Mouse (Mus musculus) CH12.LX (cell line): ENCODE results near the gene Zfp583. TPM values are rescaled to one million over a fixed set of nuclear protein-coding genes. Genes with fewer than 3 reads are reported as not detected.

Experiments
- DNase-seq: peaks from one replicate; pipeline ENCODE4 v3.0.0-alpha.2; 2013; ENCODE audit errors: extremely low read depth
- H3K27ac ChIP-seq: 2 replicates; pipeline ENCODE4 v1.5.1; 2012; ENCODE audit warnings: low read depth, mild to moderate bottlenecking, control low read depth, moderate library complexity; ENCODE audit not compliant: insufficient read depth
- H3K27me3 ChIP-seq: replicated peaks from 2 replicates; pipeline ENCODE3; 2012; ENCODE audit warnings: inconsistent platforms
- H3K36me3 ChIP-seq, 2 experiments: replicated peaks in 1 of 2; 2 replicates each; pipeline versions ENCODE3 to v1.6.1; 2012; ENCODE audit warnings: inconsistent platforms in 1 of 2, low read length in 1 of 2, mild to moderate bottlenecking in 1 of 2, mixed read lengths in 1 of 2, moderate library complexity in 1 of 2; ENCODE audit not compliant: control insufficient read depth in 1 of 2, insufficient read depth in 1 of 2
- H3K4me1 ChIP-seq, 2 experiments: 2 replicates each; pipeline ENCODE4 v1.6.1; 2012; ENCODE audit warnings: inconsistent platforms in 1 of 2, moderate library complexity in 1 of 2; ENCODE audit not compliant: insufficient read depth in 2 of 2, control insufficient read depth in 1 of 2
- H3K4me2 ChIP-seq: 2 replicates; pipeline ENCODE4 v1.6.1; 2012; ENCODE audit warnings: low read depth, mild to moderate bottlenecking, control low read depth; ENCODE audit not compliant: poor library complexity, insufficient read depth, severe bottlenecking
- H3K4me3 ChIP-seq, 3 experiments: fragments of 150-350 bp in 1 of 3; sonication (generic) in 1 of 3; replicated peaks in 1 of 3; 2 replicates each; pipeline versions ENCODE3 to v1.5.1; 2011 to 2012; ENCODE audit warnings: low read depth in 2 of 3, low read length in 2 of 3, mild to moderate bottlenecking in 2 of 3, moderate library complexity in 2 of 3, control low read depth in 1 of 3, improper control_type of control experiment in 1 of 3, inconsistent platforms in 1 of 3, mixed read lengths in 1 of 3; ENCODE audit not compliant: poor library complexity in 1 of 3
- H3K79me2 ChIP-seq: replicated peaks from 2 replicates; pipeline ENCODE4 v1.6.1; 2012; ENCODE audit warnings: mild to moderate bottlenecking, moderate library complexity; ENCODE audit not compliant: control insufficient read depth, poor library complexity, insufficient read depth, severe bottlenecking; ENCODE audit errors: extremely low read depth
- H3K9ac ChIP-seq: 2 replicates; pipeline ENCODE4 v1.6.1; 2012; ENCODE audit warnings: low read depth, mild to moderate bottlenecking, control low read depth, moderate library complexity; ENCODE audit not compliant: insufficient read depth
- H3K9me3 ChIP-seq: replicated peaks from 2 replicates; pipeline ENCODE3; 2012; ENCODE audit warnings: low read length, inconsistent platforms, mixed read lengths
- CTCF ChIP-seq, 2 experiments: IDR thresholded peaks in 1 of 2; conservative IDR thresholded peaks in 1 of 2; 2 replicates each; pipeline ENCODE4 v1.5.1; 2011 to 2012; ENCODE audit warnings: low read depth in 2 of 2, low read length in 2 of 2, improper control_type of control experiment in 1 of 2, inconsistent platforms in 1 of 2, mild to moderate bottlenecking in 1 of 2, moderate library complexity in 1 of 2
- EP300 ChIP-seq: IDR thresholded peaks from 2 replicates; pipeline ENCODE4 v1.6.1; 2011; ENCODE audit warnings: low read length, improper control_type of control experiment
- ETS1 ChIP-seq: conservative IDR thresholded peaks from 2 replicates; pipeline ENCODE4 v1.6.1; 2012; ENCODE audit warnings: low read depth, mild to moderate bottlenecking, inconsistent platforms, low read length, improper control_type of control experiment, moderate library complexity
- IRF4 ChIP-seq: IDR thresholded peaks from 2 replicates; pipeline ENCODE4 v1.6.1; 2014; ENCODE audit warnings: low read depth, mild to moderate bottlenecking, inconsistent platforms, low read length, improper control_type of control experiment
- JUN ChIP-seq: IDR thresholded peaks from 2 replicates; pipeline ENCODE4 v1.6.1; 2011; ENCODE audit warnings: low read depth, mild to moderate bottlenecking, low read length, improper control_type of control experiment, moderate library complexity; ENCODE audit not compliant: insufficient read depth
- KAT2A ChIP-seq: IDR thresholded peaks from 2 replicates; pipeline ENCODE4 v1.6.1; 2012; ENCODE audit warnings: low read length, improper control_type of control experiment, inconsistent platforms; ENCODE audit not compliant: insufficient replicate concordance
- MAFK ChIP-seq: IDR thresholded peaks from 2 replicates; pipeline ENCODE4 v1.6.1; 2011; ENCODE audit warnings: low read length, improper control_type of control experiment; ENCODE audit not compliant: insufficient replicate concordance
- NELFE ChIP-seq: IDR thresholded peaks from 2 replicates; pipeline ENCODE4 v1.6.1; 2011; ENCODE audit warnings: low read depth, low read length, improper control_type of control experiment
- POLR2A ChIP-seq: IDR thresholded peaks from 2 replicates; pipeline ENCODE4 v1.6.1; 2011; ENCODE audit warnings: low read depth, mild to moderate bottlenecking, improper control_type of control experiment, low read length
- RAD21 ChIP-seq: IDR thresholded peaks from 2 replicates; pipeline ENCODE4 v1.6.1; 2011; ENCODE audit warnings: low read depth, mild to moderate bottlenecking, low read length, improper control_type of control experiment, moderate library complexity
- SMC3 ChIP-seq: IDR thresholded peaks from 2 replicates; pipeline ENCODE4 v1.6.1; 2011; ENCODE audit warnings: low read depth, low read length, improper control_type of control experiment
- USF2 ChIP-seq: conservative IDR thresholded peaks from 2 replicates; pipeline ENCODE4 v1.6.1; 2011; ENCODE audit warnings: low read depth, low read length, improper control_type of control experiment
- ZC3H11A ChIP-seq: IDR thresholded peaks from 2 replicates; pipeline ENCODE4 v1.6.1; 2012; ENCODE audit warnings: low read depth, mild to moderate bottlenecking, inconsistent platforms, low read length, improper control_type of control experiment
- ZNF384 ChIP-seq: IDR thresholded peaks from 2 replicates; pipeline ENCODE4 v1.6.1; 2012; ENCODE audit warnings: low read depth, low read length, improper control_type of control experiment, inconsistent platforms
- dilution Hi-C: fragments of 300-500 bp; cut with MboI; formaldehyde crosslinking; loops from 2 replicates; pipeline ENCODE4 v1.14.3; 2020; ENCODE audit warnings: low sequenced_read_pairs; ENCODE audit not compliant: extremely low pct_unique_long_range_greater_than_20kb, extremely low pct_ligation_motif_present
- in situ Hi-C: fragments of 300-500 bp; cut with MboI; formaldehyde crosslinking; loops from 3 replicates; pipeline ENCODE4 v1.14.3; 2019; ENCODE audit warnings: low sequenced_read_pairs, low pct_ligation_motif_present, low pct_unique_long_range_greater_than_20kb, mixed read lengths
- polyA plus RNA-seq: library from polyadenylated mRNA; unstranded; fragments of >175 nt; gene quantifications from 2 replicates; pipeline ENCODE4 v1.2.1, GENCODE M21; 2012; ENCODE audit warnings: low read depth; ENCODE audit not compliant: insufficient read length
- total RNA-seq, 2 experiments: library from RNA; depleted of rRNA; stranded (reverse); fragments of 300-350 nt in 1 of 2; fragments of >200 nt in 1 of 2; gene quantifications; 2 replicates each; pipeline ENCODE4 v1.2.3; 2012 to 2014

Gene Zfp583
- total and polyA plus RNA-seq, 3 experiments: not detected

DNA sequence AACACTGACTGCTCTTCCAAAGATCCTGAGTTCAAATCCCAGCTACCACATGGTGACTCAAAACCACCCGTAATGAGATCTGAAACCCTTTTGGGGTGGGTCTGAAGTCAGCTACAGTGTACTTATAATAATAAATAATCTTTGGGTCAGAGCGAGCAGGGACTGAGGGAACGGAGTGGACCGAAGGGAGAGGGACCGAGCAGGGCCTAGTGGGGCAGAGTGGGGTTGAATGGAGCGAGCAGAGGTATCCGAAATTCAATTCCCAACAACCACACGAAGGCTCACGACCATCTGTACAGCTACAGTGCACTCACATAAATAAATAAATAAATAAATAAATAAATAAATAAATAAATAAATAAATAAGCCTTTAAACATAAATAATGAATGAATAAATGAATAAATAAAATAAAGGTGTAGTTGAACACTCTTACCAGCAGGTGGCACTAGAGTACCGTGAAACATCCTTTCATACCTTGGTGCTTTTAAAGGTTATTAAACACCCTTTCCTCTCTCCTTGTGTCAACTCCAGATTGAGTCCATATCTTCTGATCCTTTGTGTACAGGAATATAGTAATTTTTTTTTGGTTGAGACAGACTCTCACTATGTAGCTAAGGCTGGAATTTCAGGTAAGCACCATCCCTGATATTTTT is 28.0 kb upstream of the Zfp583 start:
- Histone ChIP-seq H3K4me1 (no peaks in the 10 kb centered on the region), H3K79me2 (no peaks in the 10 kb centered on the region), H3K36me3 (no peaks in the 10 kb centered on the region), H3K9me3 (peaks cover 10% of the 10 kb centered on the region), H3K4me3 (no peak overlapping the region), H3K27ac (no peak overlapping the region), H3K9ac (no peak overlapping the region), H3K27me3 (peaks cover 27% of the 10 kb centered on the region), H3K4me2 (no peak overlapping the region)
- DNase-seq: peak; percentile 45
- dilution Hi-C loops (no loop called here), in situ Hi-C loops (loop anchor here (25.0 kb wide), 2 partner anchors 303 to 553 kb away; no protein-coding TSS in a partner anchor)
- TF ChIP-seq SMC3 (peak; percentile 35), CTCF (conservative IDR thresholded peaks at IDR 0.05 in 1 of 2, IDR thresholded peaks at IDR 0.05 in 1 of 2; ENCODE audit: low read depth in 2 of 2, low read length in 2 of 2) (peak; percentile 30 to 71; a peak in 3 of 4 replicates), RAD21 (peak; percentile 83), POLR2A (no peak)

- dilution Hi-C loops: no loop called here
- TF ChIP-seq USF2: no peak
- TF ChIP-seq IRF4: no peak
- no peak for TF ChIP-seq RAD21
- no peak for TF ChIP-seq ETS1
- TF ChIP-seq NELFE: no peak
- no peak for TF ChIP-seq EP300
- no peak for TF ChIP-seq ZNF384
- no peak for TF ChIP-seq KAT2A
- no peak for TF ChIP-seq MAFK
- in situ Hi-C loops: loop anchor here (25.0 kb wide), 2 partner anchors 304 to 554 kb away; no protein-coding TSS in a partner anchor
- H3K4me2 ChIP-seq: no peak overlapping the region
- DNase-seq: no peak
- peaks cover 7% of the 10 kb centered on the region for H3K9me3 ChIP-seq
- no peaks in the 10 kb centered on the region for H3K79me2 ChIP-seq
- H3K4me3 ChIP-seq: no peak overlapping the region
- H3K36me3 ChIP-seq: no peaks in the 10 kb centered on the region
- no peak overlapping the region for H3K27ac ChIP-seq
- no peaks in the 10 kb centered on the region for H3K4me1 ChIP-seq
- H3K27me3 ChIP-seq: peaks cover 31% of the 10 kb centered on the region
- H3K9ac ChIP-seq: no peak overlapping the region
These were observed 27.0 kb upstream of the Zfp583 start for GRCm38 (mm10) chr7:6358121-6358520.

- in situ Hi-C loops: no loop called here
- H3K9ac ChIP-seq: no peak overlapping the region
These were observed 13.0 kb upstream of the Zfp583 start for GRCm38 (mm10) chr7:6344124-6344523.

More at GRCm38 (mm10) chr7:6344124-6344523, 13.0 kb upstream of the Zfp583 start:
- H3K9me3 ChIP-seq: peaks cover 6% of the 10 kb centered on the region
- no peaks in the 10 kb centered on the region for H3K36me3 ChIP-seq
- H3K27me3 ChIP-seq: peaks cover 20% of the 10 kb centered on the region
- no peak overlapping the region for H3K4me3 ChIP-seq
- TF ChIP-seq ZC3H11A: no peak
- no peak for TF ChIP-seq CTCF (conservative IDR thresholded peaks at IDR 0.05 in 1 of 2, IDR thresholded peaks at IDR 0.05 in 1 of 2; ENCODE audit: low read depth in 2 of 2, low read length in 2 of 2)
- no peak for TF ChIP-seq JUN
- no peak for TF ChIP-seq NELFE
- no peak overlapping the region for H3K4me2 ChIP-seq
- H3K27ac ChIP-seq: no peak overlapping the region
- DNase-seq: no peak
- dilution Hi-C loops: no loop called here
- no peaks in the 10 kb centered on the region for H3K4me1 ChIP-seq
- no peaks in the 10 kb centered on the region for H3K79me2 ChIP-seq
